Mouse (Mus musculus) heart, postnatal 10 days (tissue): ENCODE results near the gene Zfp872. TPM values are rescaled to one million over a fixed set of nuclear protein-coding genes. Genes with fewer than 3 reads are reported as not detected.

Source experiments
- total RNA-seq, 2 experiments: library from RNA; stranded (reverse); gene quantifications; 2 replicates each; pipeline ENCODE4 v1.2.3; 2021

The Zfp872 gene
- total RNA-seq, 2 experiments from 2014 or later = 0.17 to 0.20 TPM

Other genes with a start within 250 kb of the Zfp872 start
- 1 to 10 TPM; 8.7 TPM for gene Swsap1, start 232.3 kb upstream of the Zfp872 start, total RNA-seq
- 1 to 10 TPM; 3.1 to 4.0 TPM for gene Epor, start 224.6 kb upstream of the Zfp872 start, total RNA-seq
- 1 to 10 TPM; 1.3 to 1.4 TPM for gene Rgl3, start 198.6 kb upstream of the Zfp872 start, total RNA-seq
- gene Ccdc151, start 185.5 kb upstream of the Zfp872 start, total RNA-seq = not detected
- gene Prkcsh, start 185.3 kb upstream of the Zfp872 start, total RNA-seq = 10 to 100 TPM; 67.7 to 73.7 TPM
- under 1 TPM; 0.26 to 0.47 TPM for gene Elavl3, start 136.1 kb upstream of the Zfp872 start, total RNA-seq
- gene Gm49318, start 116.8 kb upstream of the Zfp872 start, total RNA-seq = under 1 TPM in 1 of 2 experiments, not detected in 1; 0.64 TPM
- 1 to 10 TPM; 5.9 to 7.3 TPM for gene Zfp653, start 116.7 kb upstream of the Zfp872 start, total RNA-seq
- gene Ecsit, start 102.7 kb upstream of the Zfp872 start, total RNA-seq = 10 to 100 TPM; 79.0 to 82.6 TPM
- gene Cnn1, start 88.9 kb upstream of the Zfp872 start, total RNA-seq = 1 to 10 TPM; 8.2 to 9.7 TPM
- gene Elof1, start 70.9 kb upstream of the Zfp872 start, total RNA-seq = 10 to 100 TPM; 43.5 to 44.0 TPM
- gene Acp5, start 52.4 kb upstream of the Zfp872 start, total RNA-seq = 1 to 10 TPM; 1.8 to 2.8 TPM
- 10 to 100 TPM; 35.3 to 35.6 TPM for gene Pigyl, start 31.2 kb upstream of the Zfp872 start, total RNA-seq
- gene Zfp809, start 37.6 kb downstream of the Zfp872 start, total RNA-seq = 10 to 100 TPM; 26.9 to 35.2 TPM
- 1 to 10 TPM in 1 of 2 experiments, under 1 TPM in 1; 0.97 to 1.2 TPM for gene Zfp599, start 71.8 kb downstream of the Zfp872 start, total RNA-seq
- 10 to 100 TPM; 12.3 to 13.9 TPM for gene Zfp810, start 119.6 kb downstream of the Zfp872 start, total RNA-seq
- 10 to 100 TPM; 20.3 to 25.2 TPM for gene Anln, start 201.1 kb downstream of the Zfp872 start, total RNA-seq
- gene 9530077C05Rik, start 223.4 kb downstream of the Zfp872 start, total RNA-seq = under 1 TPM; 0.35 to 0.43 TPM